Mouse (Mus musculus): ENCODE measurements around the gene Ckap2.
A peak's percentile ranks its signal among the peaks of the same experiment; 100 is the strongest.

Ckap2 gene

GRCm38 (mm10) chr8:22185431-22186397 lies at the start of gene Ckap2:
Ckap2 (minus strand) TSS chr8:22185819.
- DNase-seq (ENCODE audit: low spot score) = peak; percentile 96

- peak; percentile 30 for DNase-seq (ENCODE audit: low spot score)
These were observed 43.0 kb upstream of the Ckap2 start for GRCm38 (mm10) chr8:22228621-22229020.

GRCm38 (mm10) chr8:22227061-22227877 lies 41.6 kb upstream of the Ckap2 start, which contains the start of gene Thsd1:
Thsd1 (plus strand) TSS chr8:22227313.
- DNase-seq (ENCODE audit: low spot score) = peak; percentile 68

- no peak for DNase-seq (ENCODE audit: low spot score)
These were observed 40.7 kb upstream of the Ckap2 start for GRCm38 (mm10) chr8:22226361-22226760.

- no peak for DNase-seq (ENCODE audit: low spot score)
These were observed 29.2 kb upstream of the Ckap2 start for GRCm38 (mm10) chr8:22214826-22215225.

GRCm38 (mm10) chr8:22209012-22209411 lies 23.4 kb upstream of the Ckap2 start:
- no peak for DNase-seq (ENCODE audit: low spot score)

- no peak for DNase-seq (ENCODE audit: low spot score)
These were observed 21.9 kb upstream of the Ckap2 start for GRCm38 (mm10) chr8:22207535-22207934.

- DNase-seq (ENCODE audit: low spot score) = peak; percentile 15
These were observed 13.9 kb upstream of the Ckap2 start for GRCm38 (mm10) chr8:22199481-22199880.

GRCm38 (mm10) chr8:22197914-22198313 lies 12.3 kb upstream of the Ckap2 start:
- DNase-seq (ENCODE audit: low spot score) = no peak

- no peak for DNase-seq (ENCODE audit: low spot score)
These were observed 7.9 kb upstream of the Ckap2 start for GRCm38 (mm10) chr8:22193432-22194010.

- DNase-seq (ENCODE audit: low spot score) = peak; percentile 93
These were observed 7.2 kb upstream of the Ckap2 start, which contains the start of gene Vps36 for GRCm38 (mm10) chr8:22192660-22193431. Vps36 (plus strand) TSS chr8:22192809.

- peak; percentile 75 for DNase-seq (ENCODE audit: low spot score)
These were observed 735 bp downstream of the Ckap2 start for GRCm38 (mm10) chr8:22184884-22185283.

- DNase-seq (ENCODE audit: low spot score) = no peak
These were observed 9.7 kb downstream of the Ckap2 start for GRCm38 (mm10) chr8:22175966-22176365.

- no peak for DNase-seq (ENCODE audit: low spot score)
These were observed 16.5 kb downstream of the Ckap2 start for GRCm38 (mm10) chr8:22169167-22169566.

GRCm38 (mm10) chr8:22166080-22166603 lies 19.5 kb downstream of the Ckap2 start, which contains the start of gene Nek3:
Nek3 (minus strand) TSS chr8:22166435.
- DNase-seq (ENCODE audit: low spot score) = peak; percentile 92

GRCm38 (mm10) chr8:22165251-22166079 lies 20.2 kb downstream of the Ckap2 start:
- peak; percentile 5 for DNase-seq (ENCODE audit: low spot score)

GRCm38 (mm10) chr8:22164431-22164830 lies 21.2 kb downstream of the Ckap2 start:
- DNase-seq (ENCODE audit: low spot score) = no peak

GRCm38 (mm10) chr8:22162206-22162605 lies 23.4 kb downstream of the Ckap2 start:
- no peak for DNase-seq (ENCODE audit: low spot score)

- no peak for DNase-seq (ENCODE audit: low spot score)
These were observed 35.3 kb downstream of the Ckap2 start for GRCm38 (mm10) chr8:22150345-22150663.

GRCm38 (mm10) chr8:22149643-22150344 lies 35.8 kb downstream of the Ckap2 start:
- DNase-seq (ENCODE audit: low spot score) = no peak

All from retina, embryonic 14.5 days (tissue).